9 mouse cellular contexts compared by ENCODE assay signal in genomic region chr4:124692416-124692861, GRCm38 (mm10). TPM values are rescaled to one million over a fixed set of nuclear protein-coding genes. Genes with fewer than 3 reads are reported as not detected.
A peak's percentile ranks its signal among the peaks of the same experiment; 100 is the strongest.
DNase-seq lines count a peak whose midpoint lies in the region; ATAC-seq lines count a peak whose summit lies in the region.
"Had no signal": no experiment of that assay in that cellular context is flagged by ENCODE, and none has a peak within 500 bp of the region (broad histone marks: within the 10 kb centered on the region; RNA-seq: fewer than 3 reads in every experiment).

No protein-coding gene starts in this region.

- intact Hi-C loops in left cerebral cortex, postnatal 10 days (cut with DNase I) = no loop called here

- H3K4me1 ChIP-seq in heart, embryonic 11.5 days (ENCODE audit: control insufficient read depth, insufficient read depth, low read length) = peaks cover 6% of the 10 kb centered on the region; the same call in 1 of the 2 replicates
- H3K4me1 ChIP-seq in brown adipose tissue, adult 24 weeks (ENCODE audit: control insufficient read depth, insufficient read depth, insufficient read length, low read length) = no peaks in the 10 kb centered on the region
- H3K4me1 ChIP-seq in intestine, embryonic 14.5 days (replicated peaks; ENCODE audit: control insufficient read depth, insufficient read depth, low read length) = peaks cover 7% of the 10 kb centered on the region
- H3K4me1 ChIP-seq in midbrain, embryonic 14.5 days (ENCODE audit: control insufficient read depth, insufficient read depth, low read length) = peaks cover 13% of the 10 kb centered on the region

- no peaks in the 10 kb centered on the region for H3K9me3 ChIP-seq in heart, embryonic 11.5 days (replicated peaks; ENCODE audit: control insufficient read depth, low read length)
- no peaks in the 10 kb centered on the region for H3K9me3 ChIP-seq in intestine, embryonic 14.5 days (ENCODE audit: control insufficient read depth, low read length)
- no peaks in the 10 kb centered on the region for H3K9me3 ChIP-seq in midbrain, embryonic 14.5 days (ENCODE audit: control insufficient read depth, low read length)

- peak overlapping the region; percentile 76 for H3K4me3 ChIP-seq in heart, embryonic 11.5 days (ENCODE audit: low read depth, low read length)
- H3K4me3 ChIP-seq in brown adipose tissue, adult 24 weeks (ENCODE audit: insufficient read depth, low read depth, low read length) = peak overlapping the region; percentile 92
- peak overlapping the region; percentile 83 for H3K4me3 ChIP-seq in intestine, embryonic 14.5 days (ENCODE audit: low read depth, low read length)
- peak overlapping the region; percentile 57 for H3K4me3 ChIP-seq in midbrain, embryonic 14.5 days (replicated peaks; ENCODE audit: low read depth, low read length)

- ATAC-seq in heart, embryonic 11.5 days (replicated peaks; ENCODE audit: insufficient number of reproducible peaks, low FRiP score, low TSS enrichment) = no peak
- ATAC-seq in intestine, embryonic 14.5 days (replicated peaks; ENCODE audit: low FRiP score, low TSS enrichment, low read depth) = no peak
- no peak for ATAC-seq in midbrain, embryonic 14.5 days (ENCODE audit: low FRiP score, low TSS enrichment)

- H3K4me2 ChIP-seq in heart, embryonic 11.5 days = peak overlapping the region; percentile 69
- H3K4me2 ChIP-seq in intestine, embryonic 14.5 days (ENCODE audit: low read length) = peak overlapping the region; percentile 64
- peak overlapping the region; percentile 85 for H3K4me2 ChIP-seq in midbrain, embryonic 14.5 days (ENCODE audit: low read length)

- no peak overlapping the region for H3K27ac ChIP-seq in heart, embryonic 11.5 days (ENCODE audit: low read depth, low read length)
- H3K27ac ChIP-seq in brown adipose tissue, adult 24 weeks (replicated peaks; ENCODE audit: low read depth, low read length) = 0 out of 2 replicates have a peak overlapping the region, but pooled peaks have one; percentile 80
- H3K27ac ChIP-seq in intestine, embryonic 14.5 days (ENCODE audit: low read depth) = no peak overlapping the region
- no peak overlapping the region for H3K27ac ChIP-seq in midbrain, embryonic 14.5 days (replicated peaks; ENCODE audit: low read depth, low read length)

- H3K27me3 ChIP-seq in heart, embryonic 11.5 days (ENCODE audit: control insufficient read depth, insufficient read depth, low read length) = peaks cover 10% of the 10 kb centered on the region
- H3K27me3 ChIP-seq in intestine, embryonic 14.5 days (replicated peaks; ENCODE audit: control insufficient read depth, insufficient read depth, low read length) = peaks cover 8% of the 10 kb centered on the region; the same call in 1 of the 2 replicates
- H3K27me3 ChIP-seq in midbrain, embryonic 14.5 days (ENCODE audit: control insufficient read depth, insufficient read depth, low read length) = 0 out of 2 replicates have a peak, but pooled peaks cover 4% of the 10 kb centered on the region

- no peak for DNase-seq in heart, postnatal 4 days
- no peak for DNase-seq in intestine, embryonic 14.5 days (ENCODE audit: low spot score)
- DNase-seq in midbrain, embryonic 14.5 days = no peak
- DNase-seq in left cerebral cortex, postnatal 10 days (ENCODE audit: extremely low spot score in 1 of 2, low spot score in 2 of 2) = no peak
- DNase-seq in gastrocnemius, postnatal 10 days = no peak
- no peak for DNase-seq in spleen, adult 18-20 months

- H3K36me3 ChIP-seq in heart, embryonic 11.5 days (ENCODE audit: control insufficient read depth, insufficient read depth, low read length) = no peaks in the 10 kb centered on the region
- H3K36me3 ChIP-seq in intestine, embryonic 14.5 days (ENCODE audit: control insufficient read depth, insufficient read depth, low read length) = peaks cover 14% of the 10 kb centered on the region
- peaks cover 3% of the 10 kb centered on the region; the same call in 1 of the 2 replicates for H3K36me3 ChIP-seq in midbrain, embryonic 14.5 days (ENCODE audit: control insufficient read depth, insufficient read depth, low read length)

- H3K9ac ChIP-seq in heart, embryonic 11.5 days (ENCODE audit: low read depth, low read length) = peak overlapping the region; percentile 85
- H3K9ac ChIP-seq in intestine, embryonic 14.5 days (ENCODE audit: low read length) = peak overlapping the region; percentile 77
- H3K9ac ChIP-seq in midbrain, embryonic 14.5 days (replicated peaks; ENCODE audit: low read length) = peak overlapping the region; percentile 67

- WGBS in heart, embryonic 11.5 days (ENCODE audit: insufficient replicate concordance) = 61% methylated on average over 3 of the region's 3 CpGs
- 60% methylated on average over 3 of the region's 3 CpGs for WGBS in intestine, embryonic 14.5 days
- 75% methylated on average over 3 of the region's 3 CpGs for WGBS in midbrain, embryonic 14.5 days

RNA-seq across cellular contexts. Expression of gene Utp11, which starts 1.0 kb away (rescaled TPM):
- 57.1 and 60.7 TPM in 2 replicates for polyA plus RNA-seq in heart, embryonic 11.5 days (2014; fragmentation: Nextera tagmentation; extraction: Ambion mirVana)
- 10 to 100 TPM; 17.3 to 18.7 TPM for total RNA-seq in heart, postnatal 4 days (2021)
- polyA plus RNA-seq in brown adipose tissue, adult 24 weeks (2012; ENCODE audit: insufficient read depth, insufficient read length, missing spikeins) = 20.9 and 27.6 TPM in 2 replicates
- 57.6 and 65.6 TPM in 2 replicates for polyA plus RNA-seq in intestine, embryonic 14.5 days (2014; fragmentation: Nextera tagmentation; extraction: Ambion mirVana)
- polyA plus RNA-seq in midbrain, embryonic 14.5 days (2014; fragmentation: Nextera tagmentation; extraction: Ambion mirVana) = 37.6 and 38.2 TPM in 2 replicates
- 10 to 100 TPM; 15.2 to 15.8 TPM for total RNA-seq in left cerebral cortex, postnatal 10 days (2021)
- total RNA-seq in gastrocnemius, postnatal 10 days (2021) = 10 to 100 TPM; 21.7 to 25.4 TPM

RNA-seq across cellular contexts. Expression of gene Fhl3, which starts 8.1 kb away (rescaled TPM):
- 6.3 and 6.4 TPM in 2 replicates for polyA plus RNA-seq in heart, embryonic 11.5 days (2014; fragmentation: Nextera tagmentation; extraction: Ambion mirVana)
- total RNA-seq in heart, postnatal 4 days (2021) = 10 to 100 TPM; 22.4 to 23.4 TPM
- polyA plus RNA-seq in brown adipose tissue, adult 24 weeks (2012; ENCODE audit: insufficient read depth, insufficient read length, missing spikeins) = 10.7 and 14.1 TPM in 2 replicates
- polyA plus RNA-seq in intestine, embryonic 14.5 days (2014; fragmentation: Nextera tagmentation; extraction: Ambion mirVana) = 12.9 and 13.6 TPM in 2 replicates
- polyA plus RNA-seq in midbrain, embryonic 14.5 days (2014; fragmentation: Nextera tagmentation; extraction: Ambion mirVana) = 0.73 and 1.8 TPM in 2 replicates
- total RNA-seq in left cerebral cortex, postnatal 10 days (2021) = 1 to 10 TPM; 3.8 to 4.5 TPM
- total RNA-seq in gastrocnemius, postnatal 10 days (2021) = 10 to 100 TPM; 61.2 to 65.0 TPM

RNA-seq across cellular contexts. Expression of gene Sf3a3, which starts 22.1 kb away (rescaled TPM):
- polyA plus RNA-seq in heart, embryonic 11.5 days (2014; fragmentation: Nextera tagmentation; extraction: Ambion mirVana) = 109 and 113 TPM in 2 replicates
- total RNA-seq in heart, postnatal 4 days (2021) = 10 to 100 TPM; 35.0 to 37.4 TPM
- 19.2 and 21.2 TPM in 2 replicates for polyA plus RNA-seq in brown adipose tissue, adult 24 weeks (2012; ENCODE audit: insufficient read depth, insufficient read length, missing spikeins)
- polyA plus RNA-seq in intestine, embryonic 14.5 days (2014; fragmentation: Nextera tagmentation; extraction: Ambion mirVana) = 142 and 164 TPM in 2 replicates
- 94.9 and 116 TPM in 2 replicates for polyA plus RNA-seq in midbrain, embryonic 14.5 days (2014; fragmentation: Nextera tagmentation; extraction: Ambion mirVana)
- total RNA-seq in left cerebral cortex, postnatal 10 days (2021) = 10 to 100 TPM; 36.3 to 36.6 TPM
- total RNA-seq in gastrocnemius, postnatal 10 days (2021) = 10 to 100 TPM; 24.2 to 25.2 TPM

RNA-seq across cellular contexts. Expression of gene Pou3f1, which starts 35.8 kb away (rescaled TPM):
- polyA plus RNA-seq in heart, embryonic 11.5 days (2014; fragmentation: Nextera tagmentation; extraction: Ambion mirVana) = 0.21 and 0.24 TPM in 2 replicates
- total RNA-seq in heart, postnatal 4 days (2021) = under 1 TPM; 0.16 to 0.24 TPM
- 0.52 TPM in 1 of 2 replicates, not detected in the other for polyA plus RNA-seq in brown adipose tissue, adult 24 weeks (2012; ENCODE audit: insufficient read depth, insufficient read length, missing spikeins)
- 0.17 and 0.27 TPM in 2 replicates for polyA plus RNA-seq in intestine, embryonic 14.5 days (2014; fragmentation: Nextera tagmentation; extraction: Ambion mirVana)
- 21.7 and 22.6 TPM in 2 replicates for polyA plus RNA-seq in midbrain, embryonic 14.5 days (2014; fragmentation: Nextera tagmentation; extraction: Ambion mirVana)
- 10 to 100 TPM; 31.3 to 33.5 TPM for total RNA-seq in left cerebral cortex, postnatal 10 days (2021)
- total RNA-seq in gastrocnemius, postnatal 10 days (2021) = 1 to 10 TPM; 2.8 to 2.9 TPM
- total RNA-seq: common myeloid progenitor, adult 5-6 weeks had no signal

RNA-seq across cellular contexts. Expression of gene Inpp5b, which starts 49.2 kb away (rescaled TPM):
- 18.5 and 19.2 TPM in 2 replicates for polyA plus RNA-seq in heart, embryonic 11.5 days (2014; fragmentation: Nextera tagmentation; extraction: Ambion mirVana)
- total RNA-seq in heart, postnatal 4 days (2021) = 10 to 100 TPM; 10.3 to 10.5 TPM
- polyA plus RNA-seq in brown adipose tissue, adult 24 weeks (2012; ENCODE audit: insufficient read depth, insufficient read length, missing spikeins) = 9.0 and 15.7 TPM in 2 replicates
- 29.4 and 31.2 TPM in 2 replicates for polyA plus RNA-seq in intestine, embryonic 14.5 days (2014; fragmentation: Nextera tagmentation; extraction: Ambion mirVana)
- 16.4 and 26.4 TPM in 2 replicates for polyA plus RNA-seq in midbrain, embryonic 14.5 days (2014; fragmentation: Nextera tagmentation; extraction: Ambion mirVana)
- 10 to 100 TPM; 34.8 to 38.5 TPM for total RNA-seq in left cerebral cortex, postnatal 10 days (2021)
- total RNA-seq in gastrocnemius, postnatal 10 days (2021) = 10 to 100 TPM in 1 of 2 experiments, 1 to 10 TPM in 1; 9.0 to 14.5 TPM
